Mouse (Mus musculus) layer of hippocampus, adult 9-10 months (tissue): ENCODE data around the gene Mpv17.

Source experiments
- DNase-seq: peaks from one replicate; pipeline ENCODE4 v3.0.0; 2022; ENCODE audit warnings: low spot score

The Mpv17 gene

GRCm38 (mm10) chr5:31105814-31106335 lies 48.2 kb downstream of the Mpv17 start, which contains the start of gene Dnajc5g:
TSS of gene Dnajc5g (plus strand) at chr5:31106285.
- no peak for DNase-seq

GRCm38 (mm10) chr5:31095711-31096480 lies 58.2 kb downstream of the Mpv17 start:
- no peak for DNase-seq

- no peak for DNase-seq
Measured at GRCm38 (mm10) chr5:31094799-31095691, 59.0 kb downstream of the Mpv17 start.

GRCm38 (mm10) chr5:31094100-31094798 lies 59.8 kb downstream of the Mpv17 start:
- DNase-seq: no peak

GRCm38 (mm10) chr5:31093151-31094041 lies 60.7 kb downstream of the Mpv17 start:
- DNase-seq: no peak

GRCm38 (mm10) chr5:31092231-31092975 lies 61.6 kb downstream of the Mpv17 start:
- DNase-seq: no peak
